ENCODE assay signal across 9 mouse cellular contexts in genomic region chr13:85629506-85630175, GRCm38 (mm10).
A peak's percentile ranks its signal among the peaks of the same experiment; 100 is the strongest.
DNase-seq lines count a peak whose midpoint lies in the region; TF ChIP-seq lines count a peak whose summit lies in the region.
"Had no signal": no experiment of that assay in that cellular context is flagged by ENCODE, and none has a peak within 500 bp of the region (broad histone marks: within the 10 kb centered on the region; RNA-seq: fewer than 3 reads in every experiment).

No protein-coding gene starts in this region.

- H3K4me3 ChIP-seq in lung, adult 2 months (replicated peaks; ENCODE audit: extremely low read depth, low read depth, low read length), result no peak overlapping the region
- no peak overlapping the region for H3K4me3 ChIP-seq in embryonic fibroblast, embryonic 13.5 days (ENCODE audit: insufficient read depth, low read length)
- no peak overlapping the region for H3K4me3 ChIP-seq in layer of hippocampus, adult 2 months
- H3K4me3 ChIP-seq: erythroblast, embryonic 14.5 days had no signal

- no peak for TF ChIP-seq POLR2A in lung, adult 2 months (IDR thresholded peaks at IDR 0.05; ENCODE audit: borderline replicate concordance, extremely low read depth, low read depth, low read length)
- TF ChIP-seq POLR2A in embryonic fibroblast, embryonic 13.5 days (IDR thresholded peaks at IDR 0.05; ENCODE audit: low read depth, low read length), result no peak

- WGBS in lung, adult 2 months, result 72% methylated on average over 4 of the region's 4 CpGs

- H3K27ac ChIP-seq in embryonic fibroblast, embryonic 13.5 days (ENCODE audit: insufficient read depth, low read length), result peak overlapping the region; percentile 91
- H3K27ac ChIP-seq in layer of hippocampus, adult 2 months, result peak overlapping the region; percentile 54
- H3K27ac ChIP-seq: kidney, postnatal 0 days had no signal

- peak; percentile 8 to 15 for DNase-seq in lung, adult 18-20 months
- no peak for DNase-seq in lung, adult 2 months
- DNase-seq in layer of hippocampus, adult 2 months (ENCODE audit: low spot score in 2 of 2), result peak; percentile 32 to 70
- peak; percentile 29 to 33 for DNase-seq in right cerebral cortex, postnatal 10 days (ENCODE audit: low spot score in 2 of 2)
- DNase-seq in testis, postnatal 14 days (ENCODE audit: low spot score), result no peak
- DNase-seq in kidney, postnatal 25 days, result no peak

- no peaks in the 10 kb centered on the region for H3K4me1 ChIP-seq in lung, adult 2 months (ENCODE audit: control insufficient read depth, insufficient read depth, low read length)
- no peaks in the 10 kb centered on the region for H3K4me1 ChIP-seq in embryonic fibroblast, embryonic 13.5 days (ENCODE audit: control insufficient read depth, insufficient read depth, low read length)

- TF ChIP-seq CTCF in lung, adult 2 months (IDR thresholded peaks at IDR 0.05; ENCODE audit: insufficient read depth, low read length), result no peak
- no peak for TF ChIP-seq CTCF in embryonic fibroblast, embryonic 13.5 days (IDR thresholded peaks at IDR 0.05; ENCODE audit: borderline replicate concordance, insufficient read depth, low read length)
- no peak for TF ChIP-seq CTCF in layer of hippocampus, adult 2 months (conservative IDR thresholded peaks at IDR 0.05)

Comparison
In these comparisons a context has a peak if more than half of its experiments do, and no peak if none do; other contexts are left out.
1. DNase-seq: peak in lung, adult 18-20 months (2 of 2), layer of hippocampus, adult 2 months (2 of 2) and right cerebral cortex, postnatal 10 days (2 of 2); none in lung, adult 2 months (single experiment), testis, postnatal 14 days (single experiment) and kidney, postnatal 25 days (0 of 2).